Mouse (Mus musculus): ENCODE measurements around the gene AA467197. TPM values are rescaled to one million over a fixed set of nuclear protein-coding genes. Genes with fewer than 3 reads are reported as not detected.

Gene AA467197
- polyA plus RNA-seq, 2 experiments: 0.30 TPM; not detected in 1

- H3K4me2 ChIP-seq (replicated peaks; ENCODE audit: low read depth, low read length, severe bottlenecking): no peak overlapping the region
- no peak overlapping the region for H3K9ac ChIP-seq (ENCODE audit: low read depth, low read length, severe bottlenecking)
- no peaks in the 10 kb centered on the region for H3K36me3 ChIP-seq (ENCODE audit: control insufficient read depth, insufficient read depth, low read length)
- H3K4me1 ChIP-seq (ENCODE audit: control insufficient read depth, insufficient read depth, low read length): no peaks in the 10 kb centered on the region
- H3K9me3 ChIP-seq (ENCODE audit: control insufficient read depth, low read length): no peaks in the 10 kb centered on the region
- no peaks in the 10 kb centered on the region for H3K27me3 ChIP-seq (ENCODE audit: control insufficient read depth, insufficient read depth, low read length)
- DNase-seq (ENCODE audit: low spot score) (no peak), ATAC-seq (ENCODE audit: low FRiP score, low read depth) (no peak)
- TF ChIP-seq POLR2A (IDR thresholded peaks at IDR 0.05; ENCODE audit: borderline replicate concordance, extremely low read depth, insufficient read depth, insufficient read length): no peak
- H3K27ac ChIP-seq (replicated peaks; ENCODE audit: low read depth, low read length): no peak overlapping the region
- H3K4me3 ChIP-seq (replicated peaks; ENCODE audit: low read length): no peak overlapping the region
- WGBS: 80% methylated on average over 2 of the region's 2 CpGs
These were observed 37.0 kb upstream of the AA467197 start for GRCm38 (mm10) chr2:122599736-122600135.

GRCm38 (mm10) chr2:122601354-122601753 is 35.4 kb upstream of the AA467197 start:
- no peak for TF ChIP-seq POLR2A (IDR thresholded peaks at IDR 0.05; ENCODE audit: borderline replicate concordance, extremely low read depth, insufficient read depth, insufficient read length)
- Histone ChIP-seq H3K27ac (replicated peaks; ENCODE audit: low read depth, low read length) (no peak overlapping the region), H3K9ac (ENCODE audit: low read depth, low read length, severe bottlenecking) (no peak overlapping the region), H3K27me3 (ENCODE audit: control insufficient read depth, insufficient read depth, low read length) (no peaks in the 10 kb centered on the region), H3K4me3 (replicated peaks; ENCODE audit: low read length) (no peak overlapping the region), H3K9me3 (ENCODE audit: control insufficient read depth, low read length) (no peaks in the 10 kb centered on the region), H3K36me3 (ENCODE audit: control insufficient read depth, insufficient read depth, low read length) (no peaks in the 10 kb centered on the region), H3K4me2 (replicated peaks; ENCODE audit: low read depth, low read length, severe bottlenecking) (no peak overlapping the region), H3K4me1 (ENCODE audit: control insufficient read depth, insufficient read depth, low read length) (no peaks in the 10 kb centered on the region)
- WGBS: 59% methylated on average over 2 of the region's 2 CpGs
- ATAC-seq (ENCODE audit: low FRiP score, low read depth) (no peak), DNase-seq (ENCODE audit: low spot score) (no peak)

- ATAC-seq (ENCODE audit: low FRiP score, low read depth): no peak
- Histone ChIP-seq H3K4me3 (replicated peaks; ENCODE audit: low read length) (no peak overlapping the region), H3K4me2 (replicated peaks; ENCODE audit: low read depth, low read length, severe bottlenecking) (no peak overlapping the region), H3K4me1 (ENCODE audit: control insufficient read depth, insufficient read depth, low read length) (0 out of 2 replicates have a peak, but pooled peaks cover 3% of the 10 kb centered on the region), H3K9me3 (ENCODE audit: control insufficient read depth, low read length) (no peaks in the 10 kb centered on the region), H3K27ac (replicated peaks; ENCODE audit: low read depth, low read length) (no peak overlapping the region), H3K36me3 (ENCODE audit: control insufficient read depth, insufficient read depth, low read length) (no peaks in the 10 kb centered on the region), H3K27me3 (ENCODE audit: control insufficient read depth, insufficient read depth, low read length) (peaks cover 4% of the 10 kb centered on the region; the same call in 1 of the 2 replicates), H3K9ac (ENCODE audit: low read depth, low read length, severe bottlenecking) (no peak overlapping the region)
- 82% methylated on average over 5 of the region's 5 CpGs for WGBS
- no peak for TF ChIP-seq POLR2A (IDR thresholded peaks at IDR 0.05; ENCODE audit: borderline replicate concordance, extremely low read depth, insufficient read depth, insufficient read length)
- DNase-seq (ENCODE audit: low spot score): no peak
These were observed 31.0 kb upstream of the AA467197 start for GRCm38 (mm10) chr2:122605829-122606228.

GRCm38 (mm10) chr2:122608820-122609219 is 28.0 kb upstream of the AA467197 start:
- H3K27ac ChIP-seq (replicated peaks; ENCODE audit: low read depth, low read length): no peak overlapping the region
- no peak overlapping the region for H3K4me3 ChIP-seq (replicated peaks; ENCODE audit: low read length)
- no peak for ATAC-seq (ENCODE audit: low FRiP score, low read depth)
- no peak overlapping the region for H3K4me2 ChIP-seq (replicated peaks; ENCODE audit: low read depth, low read length, severe bottlenecking)
- peaks cover 13% of the 10 kb centered on the region; the same call in 1 of the 2 replicates for H3K27me3 ChIP-seq (ENCODE audit: control insufficient read depth, insufficient read depth, low read length)
- WGBS: 75% methylated on average over 9 of the region's 9 CpGs
- no peak for DNase-seq (ENCODE audit: low spot score)
- H3K9ac ChIP-seq (ENCODE audit: low read depth, low read length, severe bottlenecking): no peak overlapping the region
- 0 out of 2 replicates have a peak, but pooled peaks cover 7% of the 10 kb centered on the region for H3K4me1 ChIP-seq (ENCODE audit: control insufficient read depth, insufficient read depth, low read length)
- H3K9me3 ChIP-seq (ENCODE audit: control insufficient read depth, low read length): no peaks in the 10 kb centered on the region
- TF ChIP-seq POLR2A (IDR thresholded peaks at IDR 0.05; ENCODE audit: borderline replicate concordance, extremely low read depth, insufficient read depth, insufficient read length): no peak
- H3K36me3 ChIP-seq (ENCODE audit: control insufficient read depth, insufficient read depth, low read length): no peaks in the 10 kb centered on the region

GRCm38 (mm10) chr2:122610746-122611653 is 25.8 kb upstream of the AA467197 start, which contains the start of gene Gatm:
Gene Gatm, minus strand, starts transcription at chr2:122611303.
- DNase-seq (ENCODE audit: low spot score): peak; percentile 58
- Histone ChIP-seq H3K4me3 (replicated peaks; ENCODE audit: low read length) (peak within 1 kb of the TSS; percentile 50), H3K9me3 (ENCODE audit: control insufficient read depth, low read length) (no peaks in the 10 kb centered on the region), H3K9ac (ENCODE audit: low read depth, low read length, severe bottlenecking) (peak within 1 kb of the TSS; percentile 55), H3K4me1 (ENCODE audit: control insufficient read depth, insufficient read depth, low read length) (0 out of 2 replicates have a peak, but pooled peaks cover 7% of the 10 kb centered on the region), H3K36me3 (ENCODE audit: control insufficient read depth, insufficient read depth, low read length) (no peaks in the 10 kb centered on the region), H3K27ac (replicated peaks; ENCODE audit: low read depth, low read length) (no peak within 1 kb of the TSS), H3K4me2 (replicated peaks; ENCODE audit: low read depth, low read length, severe bottlenecking) (peak within 1 kb of the TSS; percentile 91), H3K27me3 (ENCODE audit: control insufficient read depth, insufficient read depth, low read length) (peaks cover 13% of the 10 kb centered on the region; the same call in 1 of the 2 replicates)
- ATAC-seq (ENCODE audit: low FRiP score, low read depth): peak; percentile 90
- 3% methylated on average over 48 of the region's 48 CpGs for WGBS
- no peak for TF ChIP-seq POLR2A (IDR thresholded peaks at IDR 0.05; ENCODE audit: borderline replicate concordance, extremely low read depth, insufficient read depth, insufficient read length)
